Mouse (Mus musculus): ENCODE results near the gene Ccdc177. TPM values are rescaled to one million over a fixed set of nuclear protein-coding genes. Genes with fewer than 3 reads are reported as not detected.

Gene Ccdc177
- polyA plus RNA-seq (2014; fragmentation: Nextera tagmentation; extraction: Ambion mirVana): 0.11 and 0.12 TPM in 2 replicates

DNA sequence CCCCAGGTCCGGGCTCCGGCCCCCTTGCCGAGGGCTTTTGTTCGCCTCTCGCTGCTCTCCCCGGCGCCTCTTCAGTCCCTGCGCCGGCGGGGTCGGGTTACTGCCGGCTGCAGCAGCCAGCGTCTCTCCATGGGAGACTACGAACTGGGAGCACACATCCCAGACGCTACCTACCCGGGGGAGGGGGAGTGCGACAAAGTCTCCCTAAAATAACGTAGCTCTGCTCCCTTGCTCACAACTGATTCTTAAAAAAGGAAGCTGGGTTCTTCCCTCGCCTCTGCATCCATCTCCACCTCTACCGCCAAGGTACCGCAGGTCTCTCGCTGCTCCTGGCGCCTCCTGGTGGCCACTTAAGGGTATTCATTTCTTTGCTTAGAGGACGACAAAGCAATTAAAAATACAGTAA lies at the start of gene Ccdc177:
Ccdc177 (minus strand) TSS at position 292 of the 406 bp plus-strand sequence.
- ATAC-seq (replicated peaks; ENCODE audit: low FRiP score, low TSS enrichment, low read depth) (no peak), DNase-seq (ENCODE audit: low spot score) (peak; percentile 87)
- H3K4me2 ChIP-seq (ENCODE audit: low read length): peak within 1 kb of the TSS; percentile 94
- no peak within 1 kb of the TSS for H3K27ac ChIP-seq (ENCODE audit: low read depth)
- H3K4me1 ChIP-seq (replicated peaks; ENCODE audit: control insufficient read depth, insufficient read depth, low read length): peaks cover 20% of the 10 kb centered on the region
- no peaks in the 10 kb centered on the region for H3K36me3 ChIP-seq (ENCODE audit: control insufficient read depth, insufficient read depth, low read length)
- no peaks in the 10 kb centered on the region for H3K9me3 ChIP-seq (ENCODE audit: control insufficient read depth, low read length)
- 0% methylated on average over 23 of the region's 24 CpGs for WGBS
- peaks cover 60% of the 10 kb centered on the region for H3K27me3 ChIP-seq (replicated peaks; ENCODE audit: control insufficient read depth, insufficient read depth, low read length)
- no peak within 1 kb of the TSS for H3K9ac ChIP-seq (ENCODE audit: low read length)
- H3K4me3 ChIP-seq (ENCODE audit: low read depth, low read length): peak within 1 kb of the TSS; percentile 54

DNA sequence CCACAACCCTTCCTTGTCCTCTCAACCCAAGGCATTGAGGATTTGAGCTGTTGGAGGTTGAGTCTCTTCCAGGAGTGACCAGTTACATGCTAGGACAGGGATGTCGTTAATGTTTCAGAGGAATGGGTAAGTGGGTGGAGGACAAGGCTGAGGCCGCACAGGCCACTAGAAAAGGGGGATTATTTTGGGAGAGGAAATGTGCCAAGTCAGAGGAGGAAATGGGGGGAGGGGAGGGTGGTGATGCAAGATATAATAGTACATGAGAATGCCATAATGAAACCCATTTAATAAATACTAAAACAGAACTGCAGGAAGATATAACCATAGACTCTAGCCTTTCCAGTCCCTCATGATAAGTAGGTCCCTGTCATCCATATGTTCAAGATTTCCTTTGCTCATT lies 49.5 kb upstream of the Ccdc177 start:
- Histone ChIP-seq H3K4me1 (replicated peaks; ENCODE audit: control insufficient read depth, insufficient read depth, low read length) (peaks cover 20% of the 10 kb centered on the region), H3K4me3 (ENCODE audit: low read depth, low read length) (no peak overlapping the region), H3K27ac (ENCODE audit: low read depth) (no peak overlapping the region), H3K4me2 (ENCODE audit: low read length) (no peak overlapping the region), H3K27me3 (replicated peaks; ENCODE audit: control insufficient read depth, insufficient read depth, low read length) (no peaks in the 10 kb centered on the region), H3K36me3 (ENCODE audit: control insufficient read depth, insufficient read depth, low read length) (no peaks in the 10 kb centered on the region), H3K9me3 (ENCODE audit: control insufficient read depth, low read length) (no peaks in the 10 kb centered on the region), H3K9ac (ENCODE audit: low read length) (no peak overlapping the region)
- 84% methylated on average over 2 of the region's 2 CpGs for WGBS
- ATAC-seq (replicated peaks; ENCODE audit: low FRiP score, low TSS enrichment, low read depth) (no peak), DNase-seq (ENCODE audit: low spot score) (no peak)

DNA sequence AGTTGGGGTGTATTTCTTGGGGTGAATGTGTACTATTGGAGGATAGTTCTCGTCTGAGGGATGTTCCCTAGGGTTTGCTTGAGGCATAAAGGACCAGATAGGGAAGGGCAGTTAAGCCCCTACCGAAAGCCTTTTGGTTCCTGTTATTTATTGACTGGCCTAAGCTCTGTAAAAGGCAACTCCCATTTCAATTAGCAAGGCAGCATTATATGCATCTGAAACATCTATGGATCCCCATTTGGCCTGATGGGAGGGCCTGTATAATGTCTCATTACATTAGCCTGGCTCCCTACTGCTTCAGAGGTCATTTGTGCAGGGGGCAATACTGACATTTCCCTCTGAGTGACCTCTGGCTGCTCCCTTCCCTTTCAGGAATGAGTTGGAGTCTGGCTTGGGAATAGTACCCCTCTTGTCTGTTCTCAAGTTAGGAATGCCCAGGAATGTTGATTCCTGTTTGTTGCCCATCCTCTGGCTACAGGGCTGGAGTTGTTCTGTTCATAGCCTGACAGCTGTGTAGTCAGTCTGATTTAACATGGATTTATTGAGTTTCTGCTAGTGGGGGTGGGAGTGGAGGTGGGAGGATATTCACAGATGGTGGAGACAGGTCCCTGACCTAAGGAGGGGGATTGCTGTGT lies 47.1 kb upstream of the Ccdc177 start:
- Histone ChIP-seq H3K27ac (ENCODE audit: low read depth) (no peak overlapping the region), H3K4me2 (ENCODE audit: low read length) (no peak overlapping the region), H3K9me3 (ENCODE audit: control insufficient read depth, low read length) (no peaks in the 10 kb centered on the region), H3K36me3 (ENCODE audit: control insufficient read depth, insufficient read depth, low read length) (no peaks in the 10 kb centered on the region), H3K4me1 (replicated peaks; ENCODE audit: control insufficient read depth, insufficient read depth, low read length) (peaks cover 24% of the 10 kb centered on the region; the same call in 1 of the 2 replicates), H3K9ac (ENCODE audit: low read length) (no peak overlapping the region), H3K27me3 (replicated peaks; ENCODE audit: control insufficient read depth, insufficient read depth, low read length) (no peaks in the 10 kb centered on the region), H3K4me3 (ENCODE audit: low read depth, low read length) (no peak overlapping the region)
- 36% methylated on average over 2 of the region's 2 CpGs for WGBS
- no peak for DNase-seq (ENCODE audit: low spot score)
- peak; percentile 58; the same call in 1 of the 2 replicates for ATAC-seq (replicated peaks; ENCODE audit: low FRiP score, low TSS enrichment, low read depth)

GRCm38 (mm10) chr12:80804861-80805428 lies 44.5 kb upstream of the Ccdc177 start:
- Histone ChIP-seq H3K36me3 (ENCODE audit: control insufficient read depth, insufficient read depth, low read length) (no peaks in the 10 kb centered on the region), H3K4me2 (ENCODE audit: low read length) (no peak overlapping the region), H3K27me3 (replicated peaks; ENCODE audit: control insufficient read depth, insufficient read depth, low read length) (no peaks in the 10 kb centered on the region), H3K4me3 (ENCODE audit: low read depth, low read length) (no peak overlapping the region), H3K27ac (ENCODE audit: low read depth) (no peak overlapping the region), H3K9ac (ENCODE audit: low read length) (no peak overlapping the region), H3K9me3 (ENCODE audit: control insufficient read depth, low read length) (no peaks in the 10 kb centered on the region), H3K4me1 (replicated peaks; ENCODE audit: control insufficient read depth, insufficient read depth, low read length) (peaks cover 14% of the 10 kb centered on the region; the same call in 1 of the 2 replicates)
- no peak for ATAC-seq (replicated peaks; ENCODE audit: low FRiP score, low TSS enrichment, low read depth)
- DNase-seq (ENCODE audit: low spot score): no peak
- 84% methylated on average over 6 of the region's 6 CpGs for WGBS

DNA sequence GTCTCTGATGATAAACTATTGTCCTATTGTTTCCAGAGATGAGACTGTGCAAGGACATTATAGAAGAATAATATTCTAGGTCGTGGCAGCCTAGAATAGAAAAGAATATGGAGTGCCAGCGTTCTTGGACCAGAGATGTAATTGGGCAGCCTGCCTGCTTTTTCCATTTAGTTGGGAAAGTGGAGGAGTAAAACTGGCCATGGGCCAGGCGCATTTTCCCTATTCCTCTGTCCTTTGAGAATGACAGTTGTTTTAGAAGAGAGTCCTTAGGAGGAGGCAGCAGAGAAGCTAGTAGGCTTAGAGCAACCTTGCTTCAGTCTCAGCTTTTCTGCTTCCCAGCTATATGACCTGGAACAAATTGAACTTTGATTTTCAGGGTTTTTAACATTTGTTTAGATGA lies 43.4 kb upstream of the Ccdc177 start:
- H3K36me3 ChIP-seq (ENCODE audit: control insufficient read depth, insufficient read depth, low read length): no peaks in the 10 kb centered on the region
- DNase-seq (ENCODE audit: low spot score) (no peak), ATAC-seq (replicated peaks; ENCODE audit: low FRiP score, low TSS enrichment, low read depth) (no peak)
- H3K9ac ChIP-seq (ENCODE audit: low read length): no peak overlapping the region
- no peaks in the 10 kb centered on the region for H3K27me3 ChIP-seq (replicated peaks; ENCODE audit: control insufficient read depth, insufficient read depth, low read length)
- no peaks in the 10 kb centered on the region for H3K9me3 ChIP-seq (ENCODE audit: control insufficient read depth, low read length)
- H3K4me3 ChIP-seq (ENCODE audit: low read depth, low read length): no peak overlapping the region
- no peak overlapping the region for H3K4me2 ChIP-seq (ENCODE audit: low read length)
- 48% methylated on average over 3 of the region's 3 CpGs for WGBS
- no peak overlapping the region for H3K27ac ChIP-seq (ENCODE audit: low read depth)
- H3K4me1 ChIP-seq (replicated peaks; ENCODE audit: control insufficient read depth, insufficient read depth, low read length): peaks cover 14% of the 10 kb centered on the region; the same call in 1 of the 2 replicates

- H3K36me3 ChIP-seq (ENCODE audit: control insufficient read depth, insufficient read depth, low read length): no peaks in the 10 kb centered on the region
- H3K4me1 ChIP-seq (replicated peaks; ENCODE audit: control insufficient read depth, insufficient read depth, low read length): peaks cover 8% of the 10 kb centered on the region; the same call in 1 of the 2 replicates
- no peak overlapping the region for H3K4me3 ChIP-seq (ENCODE audit: low read depth, low read length)
- ATAC-seq (replicated peaks; ENCODE audit: low FRiP score, low TSS enrichment, low read depth) (no peak), DNase-seq (ENCODE audit: low spot score) (no peak)
- WGBS: 93% methylated on average over 1 of the region's 1 CpGs
- H3K9me3 ChIP-seq (ENCODE audit: control insufficient read depth, low read length): no peaks in the 10 kb centered on the region
- no peak overlapping the region for H3K9ac ChIP-seq (ENCODE audit: low read length)
- H3K27ac ChIP-seq (ENCODE audit: low read depth): no peak overlapping the region
- no peak overlapping the region for H3K4me2 ChIP-seq (ENCODE audit: low read length)
- no peaks in the 10 kb centered on the region for H3K27me3 ChIP-seq (replicated peaks; ENCODE audit: control insufficient read depth, insufficient read depth, low read length)
These were observed 41.0 kb upstream of the Ccdc177 start for GRCm38 (mm10) chr12:80801443-80801842.

DNA sequence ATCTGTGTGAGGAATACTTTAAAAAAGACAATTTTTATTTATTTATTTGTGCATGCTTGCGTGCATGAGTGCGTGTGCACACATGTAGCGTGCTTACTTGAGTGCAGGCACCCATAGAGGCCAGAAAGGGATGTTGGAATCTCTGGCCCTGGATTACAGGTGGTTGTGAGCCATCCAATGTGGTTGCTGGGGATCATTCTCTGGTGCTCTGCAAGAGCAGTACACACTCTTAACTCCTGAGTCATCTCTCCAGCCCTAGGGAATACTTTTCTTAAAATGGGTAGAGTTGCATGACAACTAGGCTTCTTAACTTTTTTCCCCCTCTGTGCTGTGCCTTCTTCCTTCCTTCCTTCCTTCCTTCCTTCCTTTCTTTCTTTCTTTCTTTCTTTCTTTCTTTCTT lies 39.7 kb upstream of the Ccdc177 start:
- DNase-seq (ENCODE audit: low spot score) (no peak), ATAC-seq (replicated peaks; ENCODE audit: low FRiP score, low TSS enrichment, low read depth) (no peak)
- Histone ChIP-seq H3K36me3 (ENCODE audit: control insufficient read depth, insufficient read depth, low read length) (no peaks in the 10 kb centered on the region), H3K27me3 (replicated peaks; ENCODE audit: control insufficient read depth, insufficient read depth, low read length) (no peaks in the 10 kb centered on the region), H3K27ac (ENCODE audit: low read depth) (no peak overlapping the region), H3K9me3 (ENCODE audit: control insufficient read depth, low read length) (no peaks in the 10 kb centered on the region), H3K4me2 (ENCODE audit: low read length) (no peak overlapping the region), H3K9ac (ENCODE audit: low read length) (no peak overlapping the region), H3K4me1 (replicated peaks; ENCODE audit: control insufficient read depth, insufficient read depth, low read length) (peaks cover 8% of the 10 kb centered on the region; the same call in 1 of the 2 replicates), H3K4me3 (ENCODE audit: low read depth, low read length) (no peak overlapping the region)
- WGBS: 95% methylated on average over 3 of the region's 3 CpGs

DNA sequence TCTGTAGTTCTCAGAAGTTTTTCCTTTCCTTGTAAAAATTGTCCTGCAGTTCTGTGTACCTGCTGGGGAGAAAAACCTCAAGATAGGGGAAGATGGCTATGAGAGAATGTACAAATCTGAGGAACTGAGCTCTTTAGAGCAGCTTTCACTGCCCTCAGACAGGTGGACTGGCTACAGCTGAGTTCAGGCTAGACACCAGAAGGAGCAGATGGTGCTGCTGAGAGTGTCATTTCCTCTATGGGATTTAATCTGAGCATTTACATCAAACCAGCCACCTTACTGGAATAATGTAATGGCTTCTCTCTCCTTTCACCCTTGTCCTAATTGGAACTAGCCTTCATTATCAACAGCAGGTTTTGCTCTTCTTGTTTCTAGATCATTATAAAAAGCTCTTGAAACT lies 37.8 kb upstream of the Ccdc177 start:
- DNase-seq (ENCODE audit: low spot score) (no peak), ATAC-seq (replicated peaks; ENCODE audit: low FRiP score, low TSS enrichment, low read depth) (no peak)
- Histone ChIP-seq H3K4me2 (ENCODE audit: low read length) (no peak overlapping the region), H3K9me3 (ENCODE audit: control insufficient read depth, low read length) (no peaks in the 10 kb centered on the region), H3K27ac (ENCODE audit: low read depth) (no peak overlapping the region), H3K36me3 (ENCODE audit: control insufficient read depth, insufficient read depth, low read length) (no peaks in the 10 kb centered on the region), H3K27me3 (replicated peaks; ENCODE audit: control insufficient read depth, insufficient read depth, low read length) (no peaks in the 10 kb centered on the region), H3K4me1 (replicated peaks; ENCODE audit: control insufficient read depth, insufficient read depth, low read length) (no peaks in the 10 kb centered on the region; the same call in 1 of the 2 replicates), H3K4me3 (ENCODE audit: low read depth, low read length) (no peak overlapping the region), H3K9ac (ENCODE audit: low read length) (no peak overlapping the region)
